Mouse (Mus musculus) limb, embryonic 10.5 days (tissue): Measurements from ENCODE around the gene Bcr. TPM values are rescaled to one million over a fixed set of nuclear protein-coding genes. Genes with fewer than 3 reads are reported as not detected.

Experiments
- DNase-seq: peaks from one replicate; pipeline ENCODE4 v3.0.0-alpha.2; 2017; ENCODE audit warnings: low spot score
- H3K27ac ChIP-seq: fragments of 300-500 bp; sonication (generic); 2 replicates; pipeline ENCODE4 v1.5.1; 2016; ENCODE audit warnings: mild to moderate bottlenecking
- H3K27me3 ChIP-seq: fragments of 300-500 bp; sonication (generic); 2 replicates; pipeline ENCODE4 v1.6.1; 2016; ENCODE audit warnings: low read depth, mild to moderate bottlenecking; ENCODE audit not compliant: poor library complexity, severe bottlenecking
- H3K36me3 ChIP-seq: fragments of 300-500 bp; sonication (generic); 2 replicates; pipeline ENCODE4 v1.6.1; 2016; ENCODE audit warnings: mild to moderate bottlenecking, moderate library complexity
- H3K4me1 ChIP-seq: fragments of 300-500 bp; sonication (generic); 2 replicates; pipeline ENCODE4 v1.6.1; 2016
- H3K4me3 ChIP-seq: fragments of 300-500 bp; sonication (generic); 2 replicates; pipeline ENCODE4 v1.5.1; 2016; ENCODE audit warnings: mild to moderate bottlenecking, moderate library complexity
- H3K9me3 ChIP-seq: fragments of 300-500 bp; sonication (generic); replicated peaks from 2 replicates; pipeline ENCODE4 v1.6.1; 2016; ENCODE audit warnings: mild to moderate bottlenecking
- WGBS: fragments of 180-500 bp; shearing (Covaris S2); methylation state at CpG from one replicate; pipeline ENCODE4 v1.1.7; 2016; 5-methylcytosine and 5-hydroxymethylcytosine counted together
- polyA plus RNA-seq: library from polyadenylated mRNA; unstranded; fragments of >200 nt; fragmentation: Nextera tagmentation; extraction: Ambion mirVana; gene quantifications from 2 replicates; pipeline ENCODE4 v1.2.1, GENCODE M21; 2016

Bcr gene
- polyA plus RNA-seq, 1 experiment from 2014 or later = 7.0 TPM

GRCm38 (mm10) chr10:75125577-75125976, 65.2 kb downstream of the Bcr start:
- 77% methylated on average over 4 of the region's 4 CpGs for WGBS
- Histone ChIP-seq H3K4me3 (no peak overlapping the region), H3K27me3 (no peaks in the 10 kb centered on the region), H3K27ac (no peak overlapping the region), H3K9me3 (no peaks in the 10 kb centered on the region), H3K36me3 (peaks cover 51% of the 10 kb centered on the region), H3K4me1 (peaks cover 5% of the 10 kb centered on the region; the same call in 1 of the 2 replicates)
- DNase-seq = no peak

GRCm38 (mm10) chr10:75129283-75129710, 68.9 kb downstream of the Bcr start:
- H3K9me3 ChIP-seq = no peaks in the 10 kb centered on the region
- no peak overlapping the region for H3K4me3 ChIP-seq
- H3K36me3 ChIP-seq = peaks cover 87% of the 10 kb centered on the region
- no peak overlapping the region for H3K27ac ChIP-seq
- H3K4me1 ChIP-seq = no peaks in the 10 kb centered on the region
- WGBS = 90% methylated on average over 7 of the region's 7 CpGs
- DNase-seq = no peak
- H3K27me3 ChIP-seq = no peaks in the 10 kb centered on the region

GRCm38 (mm10) chr10:75130372-75131046, 70.1 kb downstream of the Bcr start:
- no peak overlapping the region for H3K27ac ChIP-seq
- no peaks in the 10 kb centered on the region for H3K27me3 ChIP-seq
- H3K4me1 ChIP-seq = no peaks in the 10 kb centered on the region
- DNase-seq = no peak
- H3K4me3 ChIP-seq = no peak overlapping the region
- no peaks in the 10 kb centered on the region for H3K9me3 ChIP-seq
- H3K36me3 ChIP-seq = peaks cover 90% of the 10 kb centered on the region
- WGBS = 87% methylated on average over 4 of the region's 4 CpGs

GRCm38 (mm10) chr10:75131625-75132024, 71.2 kb downstream of the Bcr start:
- WGBS = 70% methylated on average over 8 of the region's 8 CpGs
- H3K27me3 ChIP-seq = no peaks in the 10 kb centered on the region
- no peak for DNase-seq
- no peaks in the 10 kb centered on the region for H3K4me1 ChIP-seq
- no peaks in the 10 kb centered on the region for H3K9me3 ChIP-seq
- no peak overlapping the region for H3K4me3 ChIP-seq
- no peak overlapping the region for H3K27ac ChIP-seq
- H3K36me3 ChIP-seq = peaks cover 90% of the 10 kb centered on the region

- no peak for DNase-seq
- Histone ChIP-seq H3K4me3 (no peak overlapping the region), H3K9me3 (no peaks in the 10 kb centered on the region), H3K36me3 (peaks cover 96% of the 10 kb centered on the region), H3K4me1 (no peaks in the 10 kb centered on the region), H3K27ac (no peak overlapping the region), H3K27me3 (no peaks in the 10 kb centered on the region)
- WGBS = 91% methylated on average over 15 of the region's 15 CpGs
Measured at GRCm38 (mm10) chr10:75134861-75135517, 74.6 kb downstream of the Bcr start.

GRCm38 (mm10) chr10:75135518-75136162, 75.2 kb downstream of the Bcr start:
- Histone ChIP-seq H3K27ac (no peak overlapping the region), H3K4me1 (no peaks in the 10 kb centered on the region), H3K4me3 (no peak overlapping the region), H3K27me3 (no peaks in the 10 kb centered on the region), H3K36me3 (peaks cover 99% of the 10 kb centered on the region), H3K9me3 (no peaks in the 10 kb centered on the region)
- DNase-seq = no peak
- WGBS = 92% methylated on average over 21 of the region's 21 CpGs

- WGBS = 74% methylated on average over 3 of the region's 3 CpGs
- no peak for DNase-seq
- H3K4me1 ChIP-seq = no peaks in the 10 kb centered on the region
- H3K27me3 ChIP-seq = no peaks in the 10 kb centered on the region
- no peak overlapping the region for H3K27ac ChIP-seq
- H3K4me3 ChIP-seq = no peak overlapping the region
- H3K36me3 ChIP-seq = peaks cover 98% of the 10 kb centered on the region
- H3K9me3 ChIP-seq = no peaks in the 10 kb centered on the region
Measured at GRCm38 (mm10) chr10:75137148-75137547, 76.8 kb downstream of the Bcr start.

GRCm38 (mm10) chr10:75145221-75145620, 84.8 kb downstream of the Bcr start:
- Histone ChIP-seq H3K4me1 (no peaks in the 10 kb centered on the region), H3K27ac (no peak overlapping the region), H3K4me3 (no peak overlapping the region), H3K27me3 (no peaks in the 10 kb centered on the region), H3K36me3 (peaks cover 96% of the 10 kb centered on the region), H3K9me3 (no peaks in the 10 kb centered on the region)
- DNase-seq = no peak
- 89% methylated on average over 17 of the region's 17 CpGs for WGBS

- Histone ChIP-seq H3K27me3 (no peaks in the 10 kb centered on the region), H3K9me3 (no peaks in the 10 kb centered on the region), H3K36me3 (peaks cover 94% of the 10 kb centered on the region), H3K4me3 (no peak overlapping the region), H3K27ac (no peak overlapping the region), H3K4me1 (no peaks in the 10 kb centered on the region)
- no peak for DNase-seq
- WGBS = 96% methylated on average over 4 of the region's 4 CpGs
Measured at GRCm38 (mm10) chr10:75146001-75146400, 85.6 kb downstream of the Bcr start.

- Histone ChIP-seq H3K27ac (no peak overlapping the region), H3K4me1 (no peaks in the 10 kb centered on the region), H3K27me3 (no peaks in the 10 kb centered on the region), H3K4me3 (no peak overlapping the region), H3K36me3 (peaks cover 90% of the 10 kb centered on the region), H3K9me3 (no peaks in the 10 kb centered on the region)
- 94% methylated on average over 10 of the region's 10 CpGs for WGBS
- no peak for DNase-seq
Measured at GRCm38 (mm10) chr10:75146619-75147018, 86.2 kb downstream of the Bcr start.

- no peak for DNase-seq
- H3K36me3 ChIP-seq = peaks cover 87% of the 10 kb centered on the region
- no peak overlapping the region for H3K4me3 ChIP-seq
- no peaks in the 10 kb centered on the region for H3K4me1 ChIP-seq
- WGBS = 37% methylated on average over 6 of the region's 6 CpGs
- no peak overlapping the region for H3K27ac ChIP-seq
- H3K27me3 ChIP-seq = no peaks in the 10 kb centered on the region
- H3K9me3 ChIP-seq = no peaks in the 10 kb centered on the region
Measured at GRCm38 (mm10) chr10:75148295-75148694, 87.9 kb downstream of the Bcr start.

GRCm38 (mm10) chr10:75150361-75150760, 90.0 kb downstream of the Bcr start:
- peaks cover 87% of the 10 kb centered on the region for H3K36me3 ChIP-seq
- 87% methylated on average over 5 of the region's 5 CpGs for WGBS
- no peak overlapping the region for H3K27ac ChIP-seq
- no peak overlapping the region for H3K4me3 ChIP-seq
- H3K27me3 ChIP-seq = no peaks in the 10 kb centered on the region
- no peak for DNase-seq
- H3K9me3 ChIP-seq = no peaks in the 10 kb centered on the region
- H3K4me1 ChIP-seq = no peaks in the 10 kb centered on the region

- Histone ChIP-seq H3K27me3 (no peaks in the 10 kb centered on the region), H3K4me3 (no peak overlapping the region), H3K9me3 (no peaks in the 10 kb centered on the region), H3K4me1 (no peaks in the 10 kb centered on the region), H3K36me3 (peaks cover 87% of the 10 kb centered on the region), H3K27ac (no peak overlapping the region)
- peak; percentile 55 for DNase-seq
Measured at GRCm38 (mm10) chr10:75151311-75151710, 90.9 kb downstream of the Bcr start.
